Mouse (Mus musculus): ENCODE measurements at regions not wholly inside any gene's neighbourhood (a gene's known extent, or its start where the extent isn't known, plus 50 kb on each side); places are given as distances from the start of the nearest gene placed in this dataset.

DNA sequence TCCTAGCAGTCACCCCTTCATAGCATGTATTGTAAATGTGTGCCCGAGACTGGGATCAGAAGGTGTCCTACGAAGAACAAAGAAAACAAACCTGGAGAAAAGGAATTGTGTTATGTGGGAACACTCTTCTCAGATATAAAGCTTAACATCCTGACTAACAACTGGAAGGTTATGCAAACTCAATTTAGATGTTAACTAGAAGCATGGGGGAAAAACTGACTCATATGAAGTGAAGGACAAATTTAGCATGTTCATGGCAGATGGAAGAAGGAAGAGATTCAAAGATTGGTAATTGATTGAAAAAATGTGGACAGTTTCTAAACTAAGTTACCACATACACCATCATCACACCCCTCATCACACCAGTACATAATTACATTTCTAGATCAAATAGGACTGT lies 1307.1 kb upstream of the Gm7489 start:
- no peak for DNase-seq

GRCm38 (mm10) chr15:52589391-52589790 lies 1295.3 kb upstream of the Gm7489 start:
- DNase-seq, result no peak

GRCm38 (mm10) chr15:52599511-52599910 lies 1285.2 kb upstream of the Gm7489 start:
- no peak for DNase-seq

DNA sequence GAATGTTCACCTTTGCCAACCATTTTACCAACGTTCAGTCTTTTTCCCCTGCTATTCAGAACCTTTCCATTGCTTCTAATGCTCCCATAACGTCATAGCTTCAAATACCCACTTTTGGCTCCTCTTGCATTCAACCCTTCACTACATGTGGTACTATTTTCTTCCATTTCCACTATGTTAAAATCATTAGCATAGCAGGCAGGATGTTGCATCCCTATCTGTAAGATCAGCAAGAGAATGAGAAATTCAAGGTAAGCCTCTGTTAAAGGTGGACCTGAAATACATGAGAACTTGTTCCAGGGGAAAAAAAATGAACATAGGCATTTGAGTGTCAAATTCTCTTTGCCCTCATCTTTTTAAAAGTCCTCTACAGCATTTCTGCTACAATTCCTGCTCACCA lies 1284.7 kb upstream of the Gm7489 start:
- no peak for DNase-seq

DNA sequence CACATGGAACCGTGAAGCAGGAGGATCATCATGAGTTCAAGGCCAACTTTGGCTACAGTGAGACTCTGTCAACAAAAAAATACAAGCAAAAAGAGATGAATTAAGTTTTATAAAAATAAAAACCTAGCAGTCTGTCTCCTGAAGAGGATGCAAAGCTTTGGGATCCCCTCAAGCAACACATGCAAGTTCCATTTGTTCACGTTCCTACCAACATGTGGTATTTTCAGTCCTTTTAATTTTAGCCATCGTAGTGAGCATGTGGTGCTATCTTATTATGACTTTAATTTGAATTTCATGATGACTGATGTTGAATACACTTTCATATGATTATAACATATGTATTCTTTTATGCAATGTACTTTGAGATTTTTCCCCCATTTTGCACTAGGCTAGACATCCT lies 1244.9 kb upstream of the Gm7489 start:
- DNase-seq, result no peak

DNA sequence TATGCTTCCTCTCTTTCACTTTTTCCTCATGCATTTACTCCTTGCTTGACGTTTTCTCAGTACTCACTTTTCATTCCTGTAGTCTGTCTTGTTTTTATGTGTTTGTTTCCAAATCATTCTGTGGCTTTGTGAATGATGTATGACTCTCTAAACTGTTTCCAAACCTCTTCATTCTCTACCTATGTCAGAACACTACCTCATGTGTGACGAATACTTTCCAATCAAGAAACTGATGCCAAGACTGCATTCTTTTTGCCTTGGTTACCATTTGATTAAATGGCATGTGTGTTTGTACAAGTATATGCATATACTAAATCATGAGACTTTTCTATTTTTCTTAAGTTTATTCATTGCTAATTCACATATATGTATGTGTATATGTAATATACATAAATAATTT lies 1238.7 kb upstream of the Gm7489 start:
- no peak for DNase-seq

DNA sequence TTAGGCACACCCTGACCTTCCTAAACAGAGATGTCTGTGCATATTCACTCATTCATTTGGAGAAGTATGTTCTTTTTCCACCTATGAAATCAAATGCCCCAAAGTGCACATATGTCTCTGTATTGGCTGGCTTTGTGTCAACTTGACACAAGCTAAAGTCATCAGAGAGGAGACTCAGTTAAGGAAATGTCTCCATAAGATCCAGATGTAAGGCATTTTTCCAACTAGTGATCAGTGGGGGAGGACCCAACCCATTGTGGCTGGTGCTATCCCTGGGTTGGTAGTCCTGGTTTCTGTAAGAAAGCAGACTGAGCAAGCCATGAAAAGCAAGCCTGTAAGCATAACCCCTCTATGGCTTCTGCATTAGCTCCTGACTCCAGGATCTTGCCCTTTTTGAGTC lies 1226.8 kb upstream of the Gm7489 start:
- no peak for DNase-seq
